Mouse (Mus musculus) liver, embryonic 13.5 days (tissue): Measurements from ENCODE around the gene Tbxas1. TPM values are rescaled to one million over a fixed set of nuclear protein-coding genes. Genes with fewer than 3 reads are reported as not detected.
A peak's percentile ranks its signal among the peaks of the same experiment; 100 is the strongest.

Source experiments
- ATAC-seq: fragments of 200-750 bp; cut with Nextera tagmentation; 2 replicates; pipeline ENCODE4 v1.8.0; 2017; ENCODE audit warnings: low read depth, mild to moderate bottlenecking, moderate number of reproducible peaks, moderate library complexity
- DNase-seq: peaks from one replicate; pipeline ENCODE4 v3.0.0; 2022
- H3K27ac ChIP-seq: fragments of 300-500 bp; sonication (generic); 2 replicates; pipeline ENCODE4 v1.5.1; 2015; ENCODE audit warnings: moderate library complexity, mild to moderate bottlenecking, inconsistent platforms
- H3K27me3 ChIP-seq: fragments of 300-500 bp; sonication (generic); 2 replicates; pipeline ENCODE4 v1.6.1; 2015; ENCODE audit warnings: mild to moderate bottlenecking, inconsistent platforms
- H3K36me3 ChIP-seq: fragments of 300-500 bp; sonication (generic); 2 replicates; pipeline ENCODE4 v1.6.1; 2015; ENCODE audit warnings: mild to moderate bottlenecking, inconsistent platforms
- H3K4me1 ChIP-seq: fragments of 300-500 bp; sonication (generic); replicated peaks from 2 replicates; pipeline ENCODE4 v1.6.1; 2015; ENCODE audit warnings: inconsistent platforms
- H3K4me2 ChIP-seq: fragments of 300-500 bp; sonication (generic); 2 replicates; pipeline ENCODE4 v1.6.1; 2015; ENCODE audit warnings: inconsistent platforms, mild to moderate bottlenecking, moderate library complexity
- H3K4me3 ChIP-seq: fragments of 300-500 bp; sonication (generic); replicated peaks from 2 replicates; pipeline ENCODE4 v1.5.1; 2015; ENCODE audit warnings: mild to moderate bottlenecking, inconsistent platforms
- H3K9ac ChIP-seq: fragments of 300-500 bp; sonication (generic); 2 replicates; pipeline ENCODE4 v1.6.1; 2015; ENCODE audit warnings: mild to moderate bottlenecking, inconsistent platforms
- H3K9me3 ChIP-seq: fragments of 300-500 bp; sonication (generic); replicated peaks from 2 replicates; pipeline ENCODE4 v1.6.1; 2016; ENCODE audit warnings: inconsistent platforms
- WGBS: fragments of 180-500 bp; shearing (Covaris S2); methylation state at CpG from one replicate; pipeline ENCODE4 v1.1.7; 2015; ENCODE audit not compliant: insufficient replicate concordance; 5-methylcytosine and 5-hydroxymethylcytosine counted together
- polyA plus RNA-seq: library from polyadenylated mRNA; unstranded; fragments of >200 nt; fragmentation: Nextera tagmentation; extraction: Ambion mirVana; gene quantifications from 2 replicates; pipeline ENCODE4 v1.2.1, GENCODE M21; 2015

Tbxas1 gene
- polyA plus RNA-seq, 1 experiment from 2014 or later, result 11.4 TPM

DNA sequence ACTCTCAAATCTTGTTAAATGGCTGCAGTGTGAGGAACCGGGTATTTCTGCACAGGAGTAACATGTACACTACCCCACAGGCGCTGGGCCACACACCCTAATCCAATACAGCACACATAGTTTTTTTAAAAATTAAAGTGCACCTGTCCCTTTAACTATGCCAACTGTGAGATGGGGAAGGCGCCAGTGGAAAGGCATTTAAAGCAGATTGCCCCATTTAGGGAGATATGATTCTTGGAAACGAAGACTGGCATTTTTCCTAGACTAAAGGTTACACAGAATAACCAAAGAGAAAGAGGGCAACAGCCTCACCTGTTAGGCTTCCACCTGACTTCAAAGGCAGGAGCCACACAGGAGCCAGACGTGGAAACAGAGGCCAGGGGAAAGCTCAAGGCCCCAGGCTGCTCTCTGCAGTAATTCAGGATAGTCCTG, 21.6 kb upstream of the Tbxas1 start:
- no peak for ATAC-seq
- Histone ChIP-seq H3K9me3 (no peaks in the 10 kb centered on the region), H3K36me3 (peaks cover 5% of the 10 kb centered on the region; the same call in 1 of the 2 replicates), H3K4me3 (no peak overlapping the region), H3K9ac (0 out of 2 replicates have a peak overlapping the region, but pooled peaks have one; percentile 14), H3K4me2 (0 out of 2 replicates have a peak overlapping the region, but pooled peaks have one; percentile 6), H3K27me3 (no peaks in the 10 kb centered on the region), H3K27ac (peak overlapping the region; percentile 72), H3K4me1 (peaks cover 94% of the 10 kb centered on the region)
- DNase-seq, result no peak
- 70% methylated on average over 5 of the region's 5 CpGs for WGBS

DNA sequence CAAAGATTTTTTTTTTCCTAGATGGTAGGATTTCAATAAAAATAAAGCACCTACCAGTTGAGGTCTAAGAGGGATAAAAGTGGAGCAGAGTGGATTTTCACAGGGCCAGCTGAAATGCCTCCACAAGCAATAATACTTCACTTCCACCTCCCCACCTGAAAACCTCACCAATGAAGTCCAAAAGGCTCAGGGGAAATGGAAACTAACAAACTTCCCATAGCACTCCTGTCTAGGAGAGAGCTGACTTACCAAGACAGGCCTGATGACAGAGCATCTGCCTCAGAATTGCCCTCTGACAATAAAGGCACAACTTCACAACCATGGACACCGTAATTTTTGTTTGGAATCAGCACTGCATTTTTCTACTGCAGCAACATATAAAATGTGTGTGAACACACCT, 15.4 kb upstream of the Tbxas1 start:
- no peaks in the 10 kb centered on the region for H3K27me3 ChIP-seq
- H3K4me2 ChIP-seq, result no peak overlapping the region
- no peak overlapping the region for H3K4me3 ChIP-seq
- 87% methylated on average over 1 of the region's 1 CpGs for WGBS
- no peaks in the 10 kb centered on the region for H3K9me3 ChIP-seq
- H3K4me1 ChIP-seq, result peaks cover 84% of the 10 kb centered on the region
- peak overlapping the region; percentile 59 for H3K27ac ChIP-seq
- ATAC-seq (no peak), DNase-seq (no peak)
- peak overlapping the region; percentile 29; the same call in 1 of the 2 replicates for H3K9ac ChIP-seq
- H3K36me3 ChIP-seq, result peaks cover 5% of the 10 kb centered on the region

DNA sequence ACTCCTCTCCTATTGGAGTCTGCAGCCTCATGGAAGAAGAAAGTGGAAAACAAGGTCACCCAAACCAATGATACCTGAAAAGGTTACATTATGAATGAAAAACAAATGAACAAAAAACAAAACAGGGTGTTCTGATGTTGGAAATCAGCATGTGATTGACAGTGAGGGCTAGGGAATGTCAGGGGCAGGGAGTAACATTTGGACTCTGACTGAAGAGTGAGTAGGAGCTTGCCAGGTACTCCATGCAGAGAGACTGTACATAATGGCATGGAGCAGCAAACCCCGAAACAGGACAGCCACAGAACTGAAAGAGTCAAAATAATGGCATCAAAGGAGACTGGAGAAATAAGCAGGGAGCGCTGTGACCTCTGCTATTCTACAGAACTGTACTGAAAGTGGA, 14.9 kb upstream of the Tbxas1 start:
- no peak for ATAC-seq

DNA sequence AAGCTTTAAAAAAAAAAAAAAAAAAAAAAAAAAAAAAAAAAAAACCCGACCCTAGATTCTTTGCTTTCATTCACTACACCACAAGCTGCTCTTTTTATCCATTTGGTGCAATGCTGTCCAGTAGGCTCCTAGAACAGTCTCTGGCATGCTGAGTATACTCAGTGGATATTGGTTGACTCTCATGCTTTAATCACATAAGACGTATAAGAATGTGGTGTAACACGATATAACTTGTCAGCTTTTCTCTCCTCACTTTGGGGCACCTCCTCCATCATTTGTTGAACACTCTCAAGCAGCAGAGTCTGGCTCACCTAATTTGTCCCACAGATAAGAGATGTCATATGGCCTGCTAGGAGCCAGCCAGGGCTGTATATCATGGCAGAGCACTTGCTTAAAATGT, 11.6 kb upstream of the Tbxas1 start:
- ATAC-seq (peak; percentile 80), DNase-seq (peak; percentile 36)
- Histone ChIP-seq H3K36me3 (no peaks in the 10 kb centered on the region; the same call in 1 of the 2 replicates), H3K9ac (no peak overlapping the region; the same call in 1 of the 2 replicates), H3K4me3 (no peak overlapping the region), H3K9me3 (no peaks in the 10 kb centered on the region), H3K27me3 (no peaks in the 10 kb centered on the region), H3K4me1 (peaks cover 89% of the 10 kb centered on the region), H3K4me2 (peak overlapping the region; percentile 20), H3K27ac (peak overlapping the region; percentile 64)
- 36% methylated on average over 3 of the region's 3 CpGs for WGBS

More for the DNA sequence above, 14.9 kb upstream of the Tbxas1 start:
- Histone ChIP-seq H3K4me2 (no peak overlapping the region), H3K27ac (peak overlapping the region; percentile 35), H3K4me3 (no peak overlapping the region), H3K4me1 (peaks cover 84% of the 10 kb centered on the region), H3K9ac (no peak overlapping the region), H3K9me3 (no peaks in the 10 kb centered on the region), H3K27me3 (no peaks in the 10 kb centered on the region), H3K36me3 (peaks cover 5% of the 10 kb centered on the region)
- WGBS, result 82% methylated on average over 2 of the region's 2 CpGs
- no peak for DNase-seq

DNA sequence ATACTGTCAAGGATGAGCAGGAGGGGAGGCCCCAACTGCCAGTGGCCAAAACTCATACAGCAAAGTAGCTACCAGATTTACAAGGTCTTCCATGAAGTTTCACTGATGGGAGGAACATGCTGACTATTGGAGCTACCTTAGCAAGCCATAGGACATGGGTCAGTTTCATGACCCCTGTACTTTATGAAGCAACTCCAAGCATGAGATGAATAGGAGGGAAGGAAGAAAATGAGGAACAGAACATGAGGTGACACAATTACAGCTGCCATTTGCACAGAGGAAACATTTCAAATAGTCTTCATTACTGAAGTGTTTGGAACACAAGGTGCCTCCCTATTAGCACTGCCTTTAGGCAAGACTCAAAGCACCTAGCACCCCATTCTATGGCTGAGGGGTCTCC, 9.4 kb upstream of the Tbxas1 start:
- peaks cover 17% of the 10 kb centered on the region for H3K36me3 ChIP-seq
- DNase-seq, result no peak
- H3K4me2 ChIP-seq, result peak overlapping the region; percentile 25
- H3K4me1 ChIP-seq, result peaks cover 87% of the 10 kb centered on the region
- no peak overlapping the region for H3K4me3 ChIP-seq
- no peaks in the 10 kb centered on the region for H3K9me3 ChIP-seq
- H3K27me3 ChIP-seq, result no peaks in the 10 kb centered on the region
- no peak for ATAC-seq
- H3K9ac ChIP-seq, result peak overlapping the region; percentile 46
- peak overlapping the region; percentile 64 for H3K27ac ChIP-seq

DNA sequence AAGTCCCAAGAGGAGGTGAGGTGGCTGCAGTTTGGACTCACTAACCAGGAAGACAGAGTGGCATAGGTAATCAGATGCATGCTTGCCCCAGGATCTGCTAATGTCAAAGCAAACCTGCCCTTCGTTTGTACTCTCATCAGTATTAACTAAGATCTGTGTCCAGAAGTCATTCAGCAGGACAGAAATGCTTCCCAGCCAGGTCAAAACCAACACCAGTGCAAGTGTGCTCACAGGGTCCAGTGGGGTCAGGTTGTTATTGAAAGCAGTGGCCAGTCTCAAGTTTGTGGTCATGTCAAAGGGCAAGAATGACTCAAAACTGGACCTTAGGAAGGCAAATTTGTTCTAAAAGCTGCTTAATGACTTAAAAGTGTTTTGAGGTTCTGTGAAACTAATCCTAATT, 8.8 kb upstream of the Tbxas1 start:
- WGBS, result 83% methylated on average over 1 of the region's 1 CpGs
- no peaks in the 10 kb centered on the region for H3K27me3 ChIP-seq
- DNase-seq, result no peak
- no peak for ATAC-seq
- H3K4me2 ChIP-seq, result peak overlapping the region; percentile 25
- no peak overlapping the region for H3K4me3 ChIP-seq
- no peaks in the 10 kb centered on the region for H3K9me3 ChIP-seq
- peak overlapping the region; percentile 64 for H3K27ac ChIP-seq
- peaks cover 22% of the 10 kb centered on the region for H3K36me3 ChIP-seq
- H3K4me1 ChIP-seq, result peaks cover 86% of the 10 kb centered on the region
- peak overlapping the region; percentile 46 for H3K9ac ChIP-seq

DNA sequence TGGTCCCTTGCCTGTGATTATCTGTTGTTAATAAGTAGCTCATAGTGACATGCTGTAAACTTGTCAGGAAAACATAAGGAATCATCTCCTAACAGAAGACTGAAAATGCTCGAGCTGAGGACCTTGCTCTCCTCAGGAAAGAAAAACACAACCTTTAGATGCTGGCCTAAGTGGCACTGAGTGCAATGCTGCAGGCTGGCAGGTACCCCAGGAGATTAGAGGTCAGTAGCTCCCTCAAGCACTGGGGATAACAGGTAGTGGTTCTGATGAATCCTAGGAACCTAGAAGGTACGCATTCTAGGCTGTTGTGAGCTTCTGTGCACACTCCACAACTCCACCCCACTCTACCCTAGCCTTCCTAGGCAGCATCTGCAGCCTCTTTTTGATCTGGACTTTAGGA, 8.4 kb upstream of the Tbxas1 start:
- no peaks in the 10 kb centered on the region for H3K27me3 ChIP-seq
- H3K27ac ChIP-seq, result peak overlapping the region; percentile 54
- peaks cover 26% of the 10 kb centered on the region for H3K36me3 ChIP-seq
- H3K4me2 ChIP-seq, result no peak overlapping the region
- no peaks in the 10 kb centered on the region for H3K9me3 ChIP-seq
- peaks cover 87% of the 10 kb centered on the region for H3K4me1 ChIP-seq
- H3K4me3 ChIP-seq, result no peak overlapping the region
- ATAC-seq, result 0 out of 2 replicates have a peak, but pooled peaks have one; percentile 7
- WGBS, result 70% methylated on average over 2 of the region's 2 CpGs
- no peak for DNase-seq
- peak overlapping the region; percentile 46 for H3K9ac ChIP-seq

DNA sequence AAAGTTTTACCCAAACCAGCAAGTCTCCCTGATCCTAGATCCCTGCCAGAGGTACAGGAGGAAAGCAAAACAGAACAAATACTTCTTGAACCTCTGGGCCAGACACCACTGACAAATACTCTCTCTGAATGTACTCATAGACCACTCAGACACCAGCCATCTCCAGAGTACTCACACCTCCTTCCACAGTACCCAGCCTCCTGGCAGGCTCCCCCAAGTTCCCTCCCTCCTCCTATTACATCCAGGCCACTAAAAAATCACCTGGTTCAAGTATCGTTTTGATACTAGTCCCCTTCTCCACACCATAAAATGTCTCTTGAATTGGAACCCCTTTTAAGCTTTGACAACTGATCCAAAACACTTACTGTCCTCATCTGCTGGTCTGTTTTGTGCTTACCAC, 7.9 kb upstream of the Tbxas1 start:
- H3K4me2 ChIP-seq, result no peak overlapping the region
- H3K27ac ChIP-seq, result peak overlapping the region; percentile 54
- peak overlapping the region; percentile 46 for H3K9ac ChIP-seq
- H3K4me1 ChIP-seq, result peaks cover 88% of the 10 kb centered on the region
- H3K27me3 ChIP-seq, result no peaks in the 10 kb centered on the region
- no peak for DNase-seq
- peaks cover 31% of the 10 kb centered on the region for H3K36me3 ChIP-seq
- H3K9me3 ChIP-seq, result no peaks in the 10 kb centered on the region
- no peak overlapping the region for H3K4me3 ChIP-seq
- ATAC-seq, result no peak
- 88% methylated on average over 1 of the region's 1 CpGs for WGBS

DNA sequence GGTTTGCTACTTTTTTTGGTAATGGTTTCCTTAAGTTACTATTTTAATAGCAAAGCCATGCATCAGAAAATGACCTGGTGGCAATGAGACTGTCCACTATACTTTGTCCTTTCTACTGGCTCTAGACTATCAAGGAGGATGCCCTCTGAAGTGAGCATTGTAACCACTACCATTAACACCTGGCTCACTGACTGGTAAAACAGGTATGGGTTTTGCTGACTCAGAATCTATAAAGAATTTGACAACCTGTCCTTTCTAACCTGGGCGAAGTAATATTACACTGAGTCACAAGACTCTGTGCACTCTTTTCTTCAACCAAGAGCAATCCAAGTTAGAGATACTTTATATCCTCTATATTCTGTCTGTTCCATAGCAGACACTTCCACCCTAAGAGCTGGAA, 6.2 kb upstream of the Tbxas1 start:
- Histone ChIP-seq H3K27ac (0 out of 2 replicates have a peak overlapping the region, but pooled peaks have one; percentile 20), H3K27me3 (no peaks in the 10 kb centered on the region), H3K4me1 (peaks cover 93% of the 10 kb centered on the region), H3K36me3 (peaks cover 36% of the 10 kb centered on the region), H3K9ac (no peak overlapping the region), H3K4me3 (no peak overlapping the region), H3K9me3 (no peaks in the 10 kb centered on the region), H3K4me2 (no peak overlapping the region)
- no peak for DNase-seq
- no peak for ATAC-seq
- WGBS, result 85% methylated on average over 1 of the region's 1 CpGs

DNA sequence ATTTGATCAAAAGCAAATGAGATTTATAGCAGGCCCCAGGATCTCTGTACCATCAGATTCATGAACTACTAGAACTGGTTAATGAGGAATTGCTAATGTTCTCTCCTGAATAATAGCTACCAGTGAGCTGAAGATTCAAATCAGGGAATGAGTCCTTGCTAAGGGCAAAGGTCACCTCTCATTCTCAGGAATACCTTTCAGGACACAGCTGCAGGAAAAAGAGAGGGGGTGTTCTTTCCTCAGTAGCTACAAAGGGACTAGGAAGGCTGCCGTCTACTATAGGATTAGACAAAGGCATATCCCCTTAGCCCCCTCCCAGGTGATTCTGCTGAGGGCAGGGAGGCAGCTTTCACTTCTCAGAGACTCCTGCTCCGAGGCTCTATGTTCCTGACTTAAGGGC, 5.1 kb upstream of the Tbxas1 start:
- peak overlapping the region; percentile 13; the same call in 1 of the 2 replicates for H3K27ac ChIP-seq

DNA sequence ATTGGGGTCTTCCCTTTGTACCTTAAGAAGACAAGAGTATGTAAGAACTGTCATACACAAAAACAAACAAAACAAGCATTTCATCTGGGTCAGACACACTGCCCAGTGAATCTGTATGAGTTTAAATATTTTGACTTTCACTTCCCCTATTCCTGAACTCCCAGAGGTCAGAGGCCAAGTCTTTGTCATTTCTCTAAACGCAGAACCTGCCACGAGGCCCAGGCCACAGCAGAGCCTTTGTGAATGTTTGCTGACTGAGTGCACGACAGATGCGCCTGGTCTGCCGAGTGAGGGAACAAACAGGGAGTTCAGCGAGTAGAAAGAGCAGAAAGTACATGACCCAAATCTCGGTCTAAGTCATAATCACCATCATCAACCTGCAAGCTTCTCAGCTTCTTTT, 4.2 kb upstream of the Tbxas1 start:
- DNase-seq (no peak), ATAC-seq (no peak)
- Histone ChIP-seq H3K4me2 (peak overlapping the region; percentile 80; the same call in 1 of the 2 replicates), H3K27me3 (no peaks in the 10 kb centered on the region), H3K36me3 (peaks cover 36% of the 10 kb centered on the region), H3K4me1 (peaks cover 73% of the 10 kb centered on the region), H3K9ac (peak overlapping the region; percentile 100), H3K27ac (peak overlapping the region; percentile 99), H3K9me3 (no peaks in the 10 kb centered on the region), H3K4me3 (no peak overlapping the region)
- 49% methylated on average over 7 of the region's 7 CpGs for WGBS

More for the DNA sequence above, 5.1 kb upstream of the Tbxas1 start:
- DNase-seq (no peak), ATAC-seq (no peak)
- Histone ChIP-seq H3K4me2 (no peak overlapping the region), H3K4me1 (peaks cover 82% of the 10 kb centered on the region), H3K9me3 (no peaks in the 10 kb centered on the region), H3K9ac (no peak overlapping the region), H3K36me3 (peaks cover 36% of the 10 kb centered on the region), H3K27me3 (no peaks in the 10 kb centered on the region), H3K4me3 (no peak overlapping the region)
- WGBS, result 67% methylated on average over 2 of the region's 2 CpGs

DNA sequence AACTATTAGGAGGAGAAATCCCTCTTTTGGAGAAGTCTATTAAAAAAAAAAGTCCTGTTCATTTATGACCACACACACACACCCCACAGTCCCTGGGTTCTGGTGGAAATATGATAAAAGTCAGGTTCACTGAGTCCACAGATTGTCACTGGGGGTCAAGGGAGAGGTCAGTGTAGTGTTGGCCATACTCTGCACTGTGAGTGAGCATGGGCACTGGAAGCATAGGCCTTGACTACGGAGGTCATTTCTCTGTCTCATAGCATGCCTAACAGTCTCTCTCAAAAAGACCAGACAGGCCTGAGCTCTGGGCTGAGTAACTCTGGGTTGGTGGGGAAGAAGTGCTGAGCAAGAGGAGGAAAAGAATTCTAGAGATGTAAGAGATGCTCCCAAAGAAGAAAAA, 1.9 kb upstream of the Tbxas1 start:
- peak overlapping the region; percentile 99 for H3K27ac ChIP-seq
- peak overlapping the region; percentile 99 for H3K4me3 ChIP-seq
- WGBS, result 69% methylated on average over 1 of the region's 1 CpGs
- H3K36me3 ChIP-seq, result peaks cover 36% of the 10 kb centered on the region
- DNase-seq, result no peak
- peak overlapping the region; percentile 80 for H3K4me2 ChIP-seq
- peaks cover 67% of the 10 kb centered on the region for H3K4me1 ChIP-seq
- peak overlapping the region; percentile 100 for H3K9ac ChIP-seq
- no peaks in the 10 kb centered on the region for H3K27me3 ChIP-seq
- ATAC-seq, result 0 out of 2 replicates have a peak, but pooled peaks have one; percentile 14
- no peaks in the 10 kb centered on the region for H3K9me3 ChIP-seq
